Mouse (Mus musculus) hindbrain, embryonic 12.5 days (tissue): Measurements from ENCODE around the gene Sec14l1. TPM values are rescaled to one million over a fixed set of nuclear protein-coding genes. Genes with fewer than 3 reads are reported as not detected.
"Not testable (repeated sequence)": the region's sequence is repeated elsewhere in the genome, so short reads cannot be mapped to it uniquely, and the experiment has no call there.

ENCODE experiments used
- ATAC-seq: fragments of 200-750 bp; cut with Nextera tagmentation; 2 replicates; pipeline ENCODE4 v1.8.0; 2017; ENCODE audit warnings: moderate TSS enrichment; ENCODE audit not compliant: low FRiP score
- H3K27ac ChIP-seq: fragments of 300-500 bp; sonication (generic); 2 replicates; pipeline ENCODE4 v1.5.1; 2016; ENCODE audit warnings: mild to moderate bottlenecking
- H3K27me3 ChIP-seq: fragments of 300-500 bp; sonication (generic); 2 replicates; pipeline ENCODE4 v1.6.1; 2016; ENCODE audit warnings: mild to moderate bottlenecking
- H3K36me3 ChIP-seq: fragments of 300-500 bp; sonication (generic); 2 replicates; pipeline ENCODE4 v1.6.1; 2016; ENCODE audit warnings: mild to moderate bottlenecking
- H3K4me1 ChIP-seq: fragments of 300-500 bp; sonication (generic); 2 replicates; pipeline ENCODE4 v1.6.1; 2016
- H3K4me2 ChIP-seq: fragments of 300-500 bp; sonication (generic); replicated peaks from 2 replicates; pipeline ENCODE4 v1.6.1; 2016; ENCODE audit warnings: mild to moderate bottlenecking
- H3K4me3 ChIP-seq: fragments of 300-500 bp; sonication (generic); 2 replicates; pipeline ENCODE4 v1.5.1; 2016; ENCODE audit warnings: mild to moderate bottlenecking
- H3K9ac ChIP-seq: fragments of 300-500 bp; sonication (generic); 2 replicates; pipeline ENCODE4 v1.6.1; 2016; ENCODE audit warnings: mild to moderate bottlenecking, moderate library complexity
- H3K9me3 ChIP-seq: fragments of 300-500 bp; sonication (generic); replicated peaks from 2 replicates; pipeline ENCODE4 v1.6.1; 2016; ENCODE audit warnings: mild to moderate bottlenecking
- WGBS: fragments of 180-500 bp; shearing (Covaris S2); methylation state at CpG from one replicate; pipeline ENCODE4 v1.1.7; 2016; 5-methylcytosine and 5-hydroxymethylcytosine counted together
- polyA plus RNA-seq: library from polyadenylated mRNA; unstranded; fragments of >200 nt; fragmentation: Nextera tagmentation; extraction: Ambion mirVana; gene quantifications from 2 replicates; pipeline ENCODE4 v1.2.1, GENCODE M21; 2016

Gene Sec14l1
- polyA plus RNA-seq, 1 experiment from 2014 or later, result 76.2 TPM

GRCm38 (mm10) chr11:117079651-117080190, 35.2 kb upstream of the Sec14l1 start:
- WGBS, result 92% methylated on average over 17 of the region's 17 CpGs
- no peaks in the 10 kb centered on the region for H3K27me3 ChIP-seq
- H3K27ac ChIP-seq, result no peak overlapping the region
- no peak for ATAC-seq
- H3K4me1 ChIP-seq, result peaks cover 26% of the 10 kb centered on the region
- no peak overlapping the region for H3K9ac ChIP-seq
- no peaks in the 10 kb centered on the region for H3K9me3 ChIP-seq
- no peak overlapping the region for H3K4me2 ChIP-seq
- peaks cover 30% of the 10 kb centered on the region for H3K36me3 ChIP-seq
- H3K4me3 ChIP-seq, result no peak overlapping the region

GRCm38 (mm10) chr11:117080209-117080608, 34.8 kb upstream of the Sec14l1 start:
- Histone ChIP-seq H3K4me3 (no peak overlapping the region), H3K27me3 (no peaks in the 10 kb centered on the region), H3K4me2 (no peak overlapping the region), H3K4me1 (peaks cover 26% of the 10 kb centered on the region), H3K27ac (no peak overlapping the region), H3K36me3 (peaks cover 30% of the 10 kb centered on the region), H3K9ac (no peak overlapping the region), H3K9me3 (no peaks in the 10 kb centered on the region)
- 92% methylated on average over 11 of the region's 11 CpGs for WGBS
- ATAC-seq, result no peak

- Histone ChIP-seq H3K4me2 (peak overlapping the region; percentile 26), H3K9ac (no peak overlapping the region), H3K4me3 (no peak overlapping the region), H3K9me3 (no peaks in the 10 kb centered on the region), H3K27ac (peak overlapping the region; percentile 45; the same call in 1 of the 2 replicates), H3K36me3 (peaks cover 30% of the 10 kb centered on the region), H3K4me1 (peaks cover 28% of the 10 kb centered on the region), H3K27me3 (no peaks in the 10 kb centered on the region)
- WGBS, result 32% methylated on average over 16 of the region's 16 CpGs
- peak; percentile 57 for ATAC-seq
These were observed 33.6 kb upstream of the Sec14l1 start for GRCm38 (mm10) chr11:117081165-117082064.

GRCm38 (mm10) chr11:117082353-117082934, 32.5 kb upstream of the Sec14l1 start:
- ATAC-seq, result no peak
- Histone ChIP-seq H3K9me3 (no peaks in the 10 kb centered on the region), H3K9ac (no peak overlapping the region), H3K4me2 (no peak overlapping the region), H3K27ac (no peak overlapping the region), H3K27me3 (no peaks in the 10 kb centered on the region), H3K36me3 (peaks cover 30% of the 10 kb centered on the region), H3K4me3 (no peak overlapping the region), H3K4me1 (peaks cover 23% of the 10 kb centered on the region)
- 78% methylated on average over 11 of the region's 11 CpGs for WGBS

GRCm38 (mm10) chr11:117083052-117083881, 31.7 kb upstream of the Sec14l1 start:
- Histone ChIP-seq H3K9me3 (no peaks in the 10 kb centered on the region), H3K27me3 (no peaks in the 10 kb centered on the region), H3K9ac (no peak overlapping the region), H3K27ac (no peak overlapping the region), H3K4me1 (peaks cover 16% of the 10 kb centered on the region), H3K36me3 (peaks cover 29% of the 10 kb centered on the region), H3K4me2 (no peak overlapping the region), H3K4me3 (no peak overlapping the region)
- 89% methylated on average over 19 of the region's 19 CpGs for WGBS
- ATAC-seq, result no peak

GRCm38 (mm10) chr11:117083882-117084260, 31.1 kb upstream of the Sec14l1 start:
- not testable (repeated sequence) for H3K27me3 ChIP-seq, H3K4me3 ChIP-seq, H3K27ac ChIP-seq, H3K4me2 ChIP-seq, H3K9me3 ChIP-seq, H3K9ac ChIP-seq, ATAC-seq
- Histone ChIP-seq H3K36me3 (peaks cover 23% of the 10 kb centered on the region), H3K4me1 (peaks cover 16% of the 10 kb centered on the region)
- WGBS, result 83% methylated on average over 3 of the region's 3 CpGs

GRCm38 (mm10) chr11:117086215-117086614, 28.8 kb upstream of the Sec14l1 start:
- no peak overlapping the region for H3K27ac ChIP-seq
- 86% methylated on average over 10 of the region's 10 CpGs for WGBS
- ATAC-seq, result no peak
- H3K36me3 ChIP-seq, result no peaks in the 10 kb centered on the region
- H3K4me1 ChIP-seq, result peaks cover 11% of the 10 kb centered on the region
- no peaks in the 10 kb centered on the region for H3K9me3 ChIP-seq
- no peak overlapping the region for H3K9ac ChIP-seq
- H3K4me3 ChIP-seq, result no peak overlapping the region
- no peak overlapping the region for H3K4me2 ChIP-seq
- H3K27me3 ChIP-seq, result no peaks in the 10 kb centered on the region

GRCm38 (mm10) chr11:117087036-117087799, 27.8 kb upstream of the Sec14l1 start:
- Histone ChIP-seq H3K4me2 (no peak overlapping the region), H3K27ac (no peak overlapping the region), H3K36me3 (no peaks in the 10 kb centered on the region), H3K4me1 (peaks cover 15% of the 10 kb centered on the region), H3K27me3 (no peaks in the 10 kb centered on the region), H3K9me3 (no peaks in the 10 kb centered on the region), H3K9ac (no peak overlapping the region), H3K4me3 (no peak overlapping the region)
- WGBS, result 87% methylated on average over 9 of the region's 9 CpGs
- no peak for ATAC-seq

GRCm38 (mm10) chr11:117088271-117088991, 26.5 kb upstream of the Sec14l1 start:
- H3K27me3 ChIP-seq, result no peaks in the 10 kb centered on the region
- H3K4me3 ChIP-seq, result no peak overlapping the region
- H3K9ac ChIP-seq, result no peak overlapping the region
- 72% methylated on average over 13 of the region's 13 CpGs for WGBS
- H3K27ac ChIP-seq, result no peak overlapping the region
- H3K36me3 ChIP-seq, result no peaks in the 10 kb centered on the region
- H3K9me3 ChIP-seq, result no peaks in the 10 kb centered on the region
- peaks cover 17% of the 10 kb centered on the region for H3K4me1 ChIP-seq
- ATAC-seq, result no peak
- H3K4me2 ChIP-seq, result no peak overlapping the region

GRCm38 (mm10) chr11:117089673-117090419, 25.1 kb upstream of the Sec14l1 start:
- no peak overlapping the region for H3K4me2 ChIP-seq
- peaks cover 3% of the 10 kb centered on the region; the same call in 1 of the 2 replicates for H3K27me3 ChIP-seq
- 0 out of 2 replicates have a peak overlapping the region, but pooled peaks have one; percentile 13 for H3K9ac ChIP-seq
- H3K27ac ChIP-seq, result no peak overlapping the region
- H3K36me3 ChIP-seq, result no peaks in the 10 kb centered on the region
- 76% methylated on average over 9 of the region's 9 CpGs for WGBS
- ATAC-seq, result no peak
- H3K4me3 ChIP-seq, result no peak overlapping the region
- H3K9me3 ChIP-seq, result no peaks in the 10 kb centered on the region
- peaks cover 17% of the 10 kb centered on the region for H3K4me1 ChIP-seq
